Mouse (Mus musculus): ENCODE results near the gene Pou3f3. TPM values are rescaled to one million over a fixed set of nuclear protein-coding genes. Genes with fewer than 3 reads are reported as not detected.
A peak's percentile ranks its signal among the peaks of the same experiment; 100 is the strongest.

Pou3f3 gene
- total RNA-seq (2021) = 10 to 100 TPM; 61.6 to 66.4 TPM
- long read RNA-seq, experiment 1, full-length matches to known transcripts = 20 of 21 reads
- long read RNA-seq, experiment 1, partial matches to known transcripts = 0 of 21 reads
- long read RNA-seq, experiment 1, other reads (novel, unspliced or antisense) = 1 of 21 reads
- long read RNA-seq, experiment 2, full-length matches to known transcripts = 10 of 11 reads
- long read RNA-seq, experiment 2, partial matches to known transcripts = 0 of 11 reads
- long read RNA-seq, experiment 2, other reads (novel, unspliced or antisense) = 1 of 11 reads

DNA sequence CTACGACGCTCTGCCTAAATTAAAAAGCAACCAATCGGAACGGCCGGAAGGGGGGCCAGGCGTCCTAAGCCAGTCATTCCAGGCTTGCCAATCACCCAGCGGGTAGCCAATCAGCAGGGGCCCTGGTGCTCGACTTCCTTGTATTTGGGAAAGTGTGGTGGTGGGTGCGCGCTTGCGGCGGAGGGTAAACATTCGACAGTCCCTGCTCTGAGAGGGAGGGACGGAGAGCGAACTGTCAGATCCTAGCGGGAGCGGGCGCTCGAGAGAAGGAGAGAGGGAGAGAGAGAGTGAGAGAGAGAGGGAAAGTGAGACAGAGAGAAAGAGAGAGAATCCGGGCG lies at the start of gene Pou3f3:
Pou3f3 (plus strand) TSS at position 191 of the 338 bp plus-strand sequence.
- peak within 1 kb of the TSS; percentile 74 for H3K4me3 ChIP-seq
- peak; percentile 93 to 95 for DNase-seq (ENCODE audit: extremely low spot score in 1 of 2, low spot score in 2 of 2)
- H3K27ac ChIP-seq = peak within 1 kb of the TSS; percentile 96
- TF ChIP-seq CTCF (IDR thresholded peaks at IDR 0.05) = no peak
- intact Hi-C loops (cut with DNase I) = loop anchor here (2.0 to 10.0 kb wide), 4 partner anchors 797 to 1661 kb away; no protein-coding TSS in a partner anchor

DNA sequence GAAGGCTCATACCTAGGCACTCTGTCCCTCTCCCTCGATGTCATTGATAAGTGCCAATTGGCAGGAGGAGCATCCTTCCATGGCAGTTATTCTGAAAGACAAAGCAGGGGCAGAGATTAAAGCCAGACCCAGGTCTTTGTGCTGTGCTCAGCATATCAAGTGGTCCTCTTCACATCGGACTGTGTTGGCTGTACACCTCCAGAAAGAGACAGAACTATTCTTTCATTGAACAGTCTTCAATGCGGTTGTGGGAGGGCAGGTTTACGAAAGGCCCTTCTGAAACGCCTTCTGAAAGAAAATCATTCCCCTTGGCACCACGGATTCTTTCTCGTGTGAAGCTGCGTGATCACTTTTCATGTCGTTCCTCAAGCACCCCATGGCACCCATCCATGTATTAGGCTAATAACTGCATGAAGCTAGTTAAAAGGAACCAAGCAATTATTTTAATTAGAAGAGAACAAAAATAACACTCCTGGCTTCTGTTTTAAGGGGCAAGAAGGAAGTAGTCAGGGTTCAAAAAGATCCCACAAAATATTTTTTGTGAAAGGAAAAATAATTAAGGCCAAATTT lies 47.1 kb upstream of the Pou3f3 start:
- DNase-seq (ENCODE audit: extremely low spot score in 1 of 2, low spot score in 2 of 2) = no peak
- intact Hi-C loops (cut with DNase I) = no loop called here
- H3K27ac ChIP-seq = no peak overlapping the region
- no peak for TF ChIP-seq CTCF (IDR thresholded peaks at IDR 0.05)
- no peak overlapping the region for H3K4me3 ChIP-seq

DNA sequence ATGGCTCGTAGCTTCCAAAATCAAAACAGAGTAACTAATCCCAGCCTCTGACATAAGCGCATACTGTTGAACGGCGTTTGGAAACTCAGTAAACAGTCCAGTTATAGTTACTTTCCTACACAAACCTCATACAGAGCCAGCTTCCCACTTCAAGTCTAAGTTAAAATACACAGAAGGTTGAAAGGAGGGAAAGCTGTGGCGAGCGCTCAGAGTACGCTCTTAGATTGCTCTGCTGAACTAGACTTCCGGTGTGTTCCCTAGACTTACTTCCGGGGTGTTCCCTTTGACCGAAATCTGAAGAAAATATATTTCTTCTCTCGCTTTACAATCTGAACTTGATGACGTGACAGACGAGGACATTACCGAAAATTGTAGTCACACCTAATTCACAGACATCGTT lies 44.1 kb upstream of the Pou3f3 start:
- H3K27ac ChIP-seq = no peak overlapping the region
- DNase-seq (ENCODE audit: extremely low spot score in 1 of 2, low spot score in 2 of 2) = no peak
- intact Hi-C loops (cut with DNase I) = no loop called here
- no peak for TF ChIP-seq CTCF (IDR thresholded peaks at IDR 0.05)
- peak overlapping the region; percentile 29; the same call in 1 of the 2 replicates for H3K4me3 ChIP-seq

DNA sequence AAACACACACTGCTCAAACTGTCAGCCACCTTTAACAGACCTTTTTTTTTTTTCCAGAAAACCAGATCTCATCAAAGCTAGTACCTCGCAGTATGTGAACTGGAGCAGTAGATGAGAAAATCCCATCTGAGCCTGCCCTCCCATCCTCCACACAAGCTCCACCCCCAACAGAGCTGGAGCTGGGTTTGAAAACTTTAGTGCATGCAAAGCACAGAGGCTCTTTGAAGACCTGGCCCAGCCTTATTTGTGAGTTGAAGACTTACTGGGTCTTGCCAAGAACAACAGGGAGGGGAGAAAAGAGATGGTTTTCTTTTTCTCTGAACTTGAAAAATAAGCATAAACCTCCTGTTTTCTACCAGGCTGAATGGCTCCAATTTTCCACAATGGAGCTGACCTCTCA lies 28.0 kb upstream of the Pou3f3 start:
- Histone ChIP-seq H3K4me3 (no peak overlapping the region), H3K27ac (peak overlapping the region; percentile 49)
- no peak for TF ChIP-seq CTCF (IDR thresholded peaks at IDR 0.05)
- intact Hi-C loops (cut with DNase I) = no loop called here
- no peak for DNase-seq (ENCODE audit: extremely low spot score in 1 of 2, low spot score in 2 of 2)

DNA sequence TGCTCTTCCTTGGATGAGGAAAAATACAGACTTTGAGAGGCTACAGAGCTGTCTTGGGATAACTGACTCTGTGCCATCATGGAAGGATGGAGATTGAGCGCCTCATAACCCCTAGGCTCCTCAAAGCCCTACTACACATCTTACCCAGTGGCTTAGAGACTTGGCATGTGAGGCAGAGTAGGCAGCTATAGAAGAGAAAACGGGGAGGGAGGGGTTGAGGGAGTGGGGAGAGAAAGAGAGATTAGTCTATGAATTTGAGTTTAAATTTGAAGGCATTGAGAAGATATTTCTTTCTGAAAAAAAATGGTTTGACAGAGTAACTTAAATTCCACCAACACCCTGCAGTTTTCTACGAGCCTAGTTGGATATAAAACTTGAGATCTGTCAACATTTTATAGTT lies 14.9 kb upstream of the Pou3f3 start:
- Histone ChIP-seq H3K27ac (peak overlapping the region; percentile 11; the same call in 1 of the 2 replicates), H3K4me3 (no peak overlapping the region)
- no peak for DNase-seq (ENCODE audit: extremely low spot score in 1 of 2, low spot score in 2 of 2)
- intact Hi-C loops (cut with DNase I) = no loop called here
- TF ChIP-seq CTCF (IDR thresholded peaks at IDR 0.05) = no peak

DNA sequence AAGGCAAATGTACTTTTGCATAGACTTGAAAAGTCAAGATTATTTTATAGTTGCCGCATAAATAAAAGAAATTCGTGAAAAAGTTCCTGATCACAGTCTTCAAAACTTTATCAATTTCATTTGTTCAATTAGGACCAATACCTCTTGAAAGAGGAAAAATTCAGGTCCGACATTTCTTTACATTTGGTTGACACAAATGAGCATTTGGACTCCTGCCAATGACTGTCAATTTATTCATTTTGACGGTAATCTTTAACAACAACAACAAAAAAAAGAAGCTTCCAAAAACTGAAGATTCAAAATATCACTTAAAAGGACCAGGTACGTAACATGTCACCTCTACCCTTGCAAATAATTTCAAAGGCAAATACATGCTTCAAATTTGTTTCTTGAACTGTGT lies 13.8 kb upstream of the Pou3f3 start:
- intact Hi-C loops (cut with DNase I) = no loop called here
- no peak for TF ChIP-seq CTCF (IDR thresholded peaks at IDR 0.05)
- Histone ChIP-seq H3K27ac (no peak overlapping the region), H3K4me3 (no peak overlapping the region)
- DNase-seq (ENCODE audit: extremely low spot score in 1 of 2, low spot score in 2 of 2) = no peak

DNA sequence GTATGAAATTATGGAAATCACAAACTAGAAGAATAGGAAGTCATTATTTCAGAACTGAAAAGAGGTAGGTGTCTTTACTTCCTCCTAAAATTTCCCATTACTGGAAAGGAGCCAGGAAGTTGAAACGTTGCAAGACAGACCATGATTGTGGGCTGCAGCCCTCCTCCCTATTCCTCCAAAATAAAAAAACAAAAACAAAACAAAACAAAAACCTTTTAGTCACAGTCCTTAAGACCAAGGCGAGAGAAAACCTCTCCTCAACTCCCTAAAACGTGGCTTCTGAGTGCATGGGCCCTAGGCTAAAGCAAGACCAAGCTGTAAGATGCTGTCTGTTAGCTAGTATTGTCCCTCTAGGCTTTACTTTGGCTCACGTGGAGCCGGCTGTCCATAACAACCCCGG lies 11.7 kb upstream of the Pou3f3 start:
- Histone ChIP-seq H3K4me3 (peak overlapping the region; percentile 63), H3K27ac (peak overlapping the region; percentile 98)
- intact Hi-C loops (cut with DNase I) = loop anchor here (2.0 kb wide), 1 partner anchor 425 kb away; no protein-coding TSS in a partner anchor
- DNase-seq (ENCODE audit: extremely low spot score in 1 of 2, low spot score in 2 of 2) = no peak
- no peak for TF ChIP-seq CTCF (IDR thresholded peaks at IDR 0.05)

DNA sequence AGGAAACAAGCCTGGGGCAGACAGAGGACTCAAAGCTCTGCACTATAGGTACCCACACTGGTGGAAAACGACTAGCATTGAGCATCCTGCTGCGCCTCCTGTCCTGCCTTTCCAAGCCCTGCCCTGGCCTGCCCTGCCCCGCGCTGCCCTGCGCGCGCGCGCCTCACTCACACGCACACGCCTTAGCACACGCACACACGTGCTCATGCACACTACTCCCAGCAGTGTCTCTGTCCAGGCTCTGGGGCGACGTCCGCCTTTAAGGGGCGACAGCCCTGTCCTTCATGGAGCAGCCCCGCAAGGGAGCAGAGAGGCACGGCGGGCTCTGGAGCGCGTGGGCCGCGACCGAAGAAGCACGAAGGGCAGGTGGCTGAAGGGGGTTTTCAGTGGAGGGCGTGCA lies 11.2 kb upstream of the Pou3f3 start:
- H3K4me3 ChIP-seq = peak overlapping the region; percentile 63
- no peak for TF ChIP-seq CTCF (IDR thresholded peaks at IDR 0.05)
- intact Hi-C loops (cut with DNase I) = loop anchor here (2.0 kb wide), 1 partner anchor 426 kb away; no protein-coding TSS in a partner anchor
- H3K27ac ChIP-seq = peak overlapping the region; percentile 98
- DNase-seq (ENCODE audit: extremely low spot score in 1 of 2, low spot score in 2 of 2) = peak in 1 of 2 experiments; percentile 54

DNA sequence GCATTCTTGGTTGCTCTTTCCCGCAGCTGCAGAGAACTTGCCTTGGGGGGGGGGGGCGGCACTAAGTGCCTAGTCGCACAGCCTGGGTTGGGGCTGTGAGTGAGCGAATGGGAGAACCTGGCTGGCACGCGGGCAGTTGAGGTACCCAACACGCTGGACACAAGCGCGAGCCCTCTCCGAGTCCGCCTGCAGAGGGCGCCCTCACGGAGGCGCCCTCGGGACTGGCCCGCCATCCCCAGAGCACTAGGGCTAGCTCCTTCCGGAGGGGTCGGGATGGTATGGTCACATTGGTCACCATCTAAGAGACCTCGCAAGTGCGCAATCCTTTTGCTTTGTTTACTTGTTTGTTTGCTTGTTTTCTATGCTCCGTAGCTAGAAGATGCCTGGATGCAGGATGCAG lies 10.8 kb upstream of the Pou3f3 start:
- Histone ChIP-seq H3K4me3 (peak overlapping the region; percentile 63), H3K27ac (peak overlapping the region; percentile 98)
- peak; percentile 68 for TF ChIP-seq CTCF (IDR thresholded peaks at IDR 0.05)
- intact Hi-C loops (cut with DNase I) = loop anchor here (2.0 to 5.0 kb wide), 2 partner anchors 192 to 426 kb away; no protein-coding TSS in a partner anchor
- DNase-seq (ENCODE audit: extremely low spot score in 1 of 2, low spot score in 2 of 2) = no peak

DNA sequence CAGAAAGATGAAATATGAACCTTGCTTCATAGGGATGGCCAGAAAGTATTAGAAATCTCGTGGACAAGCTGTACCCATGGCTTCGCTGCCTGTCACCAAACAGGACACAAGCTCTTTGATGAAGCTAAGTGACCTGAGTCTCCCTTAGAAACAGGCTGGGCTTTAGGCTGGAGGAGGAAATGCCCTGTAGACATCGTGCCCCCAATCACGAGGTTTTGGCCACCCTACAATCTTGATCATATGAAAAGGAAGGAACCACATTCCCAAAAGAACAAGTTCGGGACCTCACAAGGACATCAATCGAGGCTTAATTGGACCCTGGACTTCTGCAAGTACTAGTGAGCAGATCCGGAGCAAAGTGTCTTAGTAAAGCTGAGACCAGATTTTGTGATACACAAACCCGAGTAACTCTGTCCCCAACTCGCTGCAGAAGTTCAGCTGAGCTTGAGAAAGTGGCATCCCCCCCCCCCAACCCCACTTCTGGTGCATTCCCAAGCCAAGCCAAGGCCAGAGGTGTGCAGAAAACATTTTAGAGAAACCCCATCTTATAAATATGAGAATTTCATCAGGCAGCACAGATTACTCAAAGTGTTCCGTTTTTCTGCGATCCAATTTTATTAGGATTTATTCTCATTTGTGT lies 10.1 kb upstream of the Pou3f3 start:
- peak overlapping the region; percentile 98 for H3K27ac ChIP-seq
- intact Hi-C loops (cut with DNase I) = loop anchor here (2.0 to 5.0 kb wide), 2 partner anchors 193 to 427 kb away; no protein-coding TSS in a partner anchor
- H3K4me3 ChIP-seq = peak overlapping the region; percentile 63
- TF ChIP-seq CTCF (IDR thresholded peaks at IDR 0.05) = no peak
- DNase-seq (ENCODE audit: extremely low spot score in 1 of 2, low spot score in 2 of 2) = no peak

DNA sequence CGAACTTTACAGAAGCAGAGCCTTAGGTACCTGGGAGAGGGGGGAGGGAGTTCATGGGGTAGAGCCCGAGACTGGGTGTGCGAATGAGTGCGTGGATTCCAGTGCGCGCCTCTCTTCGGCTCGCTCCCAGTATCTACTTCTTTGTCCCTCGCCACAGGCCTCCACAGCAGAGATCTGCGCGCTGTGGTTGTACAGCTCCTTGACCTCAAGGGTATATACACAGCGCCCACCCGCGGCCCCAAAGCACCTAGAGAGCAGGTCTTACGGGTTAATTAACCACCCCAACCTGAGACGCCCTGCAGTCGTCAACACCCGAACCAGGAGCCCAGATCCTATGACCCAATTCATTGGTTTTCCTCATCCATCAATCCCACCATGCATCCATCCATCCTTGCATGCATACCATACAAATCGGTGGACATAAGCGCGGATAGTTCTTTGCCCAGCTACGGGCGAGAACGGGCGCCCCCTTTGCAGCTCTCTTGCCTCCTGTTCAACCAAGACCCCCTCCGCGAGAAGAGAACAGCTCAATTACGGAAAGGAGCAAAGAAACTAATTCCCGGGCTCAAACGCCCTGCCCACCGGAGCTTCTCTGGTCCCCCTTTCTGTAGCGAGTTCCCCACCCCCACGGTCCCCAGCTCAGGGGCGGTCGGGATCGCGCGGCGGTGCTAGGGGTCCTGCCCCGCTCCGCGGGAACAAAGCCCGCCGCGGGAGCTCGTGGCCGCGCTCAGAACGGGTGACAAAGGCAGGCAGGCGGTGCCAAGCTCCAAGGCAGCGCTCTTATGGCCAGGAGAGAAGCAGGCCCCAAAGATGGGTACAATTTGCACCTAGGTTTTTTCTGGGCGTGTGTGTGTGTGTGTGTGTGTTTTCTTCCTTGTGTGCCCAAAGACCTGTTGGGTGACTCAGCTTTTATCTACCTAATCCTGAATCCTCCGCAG lies 9.1 kb upstream of the Pou3f3 start:
- intact Hi-C loops (cut with DNase I) = loop anchor here (2.0 to 5.0 kb wide), 2 partner anchors 146 to 194 kb away; no protein-coding TSS in a partner anchor
- Histone ChIP-seq H3K4me3 (peak overlapping the region; percentile 63), H3K27ac (peak overlapping the region; percentile 98)
- no peak for TF ChIP-seq CTCF (IDR thresholded peaks at IDR 0.05)
- peak; percentile 64 to 71 for DNase-seq (ENCODE audit: extremely low spot score in 1 of 2, low spot score in 2 of 2)
